Mouse (Mus musculus) activated CD4-positive, CD25-positive, alpha-beta regulatory T cell, adult 9 weeks (primary cell): Measurements from ENCODE around the gene Ppp6r3. TPM values are rescaled to one million over a fixed set of nuclear protein-coding genes. Genes with fewer than 3 reads are reported as not detected.

Source experiments
- polyA plus RNA-seq: library from polyadenylated mRNA; unstranded; fragments of 100-300 nt; shearing (Covaris generic); gene quantifications from one replicate; pipeline ENCODE4 v1.2.1, GENCODE M21; 2017

The Ppp6r3 gene
- polyA plus RNA-seq: 104 TPM

DNA sequence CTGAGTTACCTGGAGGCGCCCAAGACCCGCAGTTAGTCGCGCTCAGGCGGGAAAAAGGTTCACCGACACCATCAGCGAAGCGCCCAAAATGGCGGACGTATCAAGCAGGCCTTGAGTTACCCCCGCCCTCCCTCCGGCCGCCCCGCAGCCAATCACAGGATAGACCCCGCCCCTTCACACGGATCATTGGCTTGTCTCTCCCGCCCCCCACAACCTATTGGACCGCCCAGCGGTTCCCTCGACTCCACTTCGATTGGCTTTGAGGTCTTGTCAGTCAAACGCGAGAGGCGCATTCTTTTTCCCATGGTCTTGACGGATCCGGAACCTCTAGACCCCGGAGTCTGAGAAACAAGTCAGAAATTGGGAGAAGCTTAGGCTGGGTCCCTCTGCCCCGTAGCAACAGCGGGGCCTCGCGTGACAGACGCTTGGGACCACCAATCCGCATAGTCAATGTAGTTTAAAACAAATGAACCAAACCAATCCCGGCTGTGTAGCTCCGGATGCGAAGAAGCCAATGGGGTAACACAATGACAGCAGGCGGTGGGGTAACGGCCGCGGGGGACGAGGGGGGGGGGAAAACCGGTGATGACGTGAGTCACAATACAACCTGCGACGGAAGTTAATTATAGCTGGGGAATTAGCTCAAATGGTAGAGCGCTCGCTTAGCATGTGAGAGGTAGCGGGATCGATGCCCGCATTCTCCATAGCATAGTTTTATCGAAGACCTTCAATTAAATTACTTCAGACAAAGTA is at the start of gene Ppp6r3:
Gene Ppp6r3, minus strand, starts transcription at position 118 of the 753 bp plus-strand sequence.

DNA sequence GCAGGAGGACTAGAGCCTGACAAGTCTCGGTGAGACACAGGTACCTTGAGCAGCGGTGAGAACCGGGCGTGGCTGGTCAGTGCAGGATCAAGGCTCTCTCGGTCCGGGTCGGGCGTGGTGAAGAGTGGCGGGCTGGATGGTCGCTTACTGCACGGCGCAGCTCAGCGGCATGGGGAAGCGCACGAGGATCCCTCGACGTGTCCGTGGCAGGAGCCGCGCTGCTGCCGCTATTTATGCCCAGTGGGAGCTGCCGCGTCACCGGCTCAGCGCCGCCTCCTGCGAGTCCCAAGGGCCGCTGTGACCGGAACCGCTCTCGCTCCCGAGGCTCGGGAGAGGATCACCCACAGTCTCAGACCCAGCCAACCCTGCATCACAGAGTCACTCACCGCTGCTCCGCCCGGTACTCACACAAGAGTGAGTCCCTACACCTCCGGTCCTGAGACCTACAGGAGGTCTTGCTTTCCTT is 161.2 kb downstream of the Ppp6r3 start, which contains the start of gene Gal:
Gene Gal, minus strand, starts transcription at position 277 of the 466 bp plus-strand sequence.

Other genes with a start within 250 kb of the Ppp6r3 start
- gene Tesmin, start 186.9 kb downstream of the Ppp6r3 start, polyA plus RNA-seq: not detected
- gene Gal, start 161.2 kb downstream of the Ppp6r3 start, polyA plus RNA-seq: 6.1 TPM
- 0.09 TPM for gene Lrp5, start 110.8 kb upstream of the Ppp6r3 start, polyA plus RNA-seq
- gene 1810055G02Rik, start 132.5 kb upstream of the Ppp6r3 start, polyA plus RNA-seq: 5.6 TPM
- 43.1 TPM for gene Kmt5b, start 191.7 kb upstream of the Ppp6r3 start, polyA plus RNA-seq